Mouse (Mus musculus): ENCODE data around the gene Isyna1.

DNA sequence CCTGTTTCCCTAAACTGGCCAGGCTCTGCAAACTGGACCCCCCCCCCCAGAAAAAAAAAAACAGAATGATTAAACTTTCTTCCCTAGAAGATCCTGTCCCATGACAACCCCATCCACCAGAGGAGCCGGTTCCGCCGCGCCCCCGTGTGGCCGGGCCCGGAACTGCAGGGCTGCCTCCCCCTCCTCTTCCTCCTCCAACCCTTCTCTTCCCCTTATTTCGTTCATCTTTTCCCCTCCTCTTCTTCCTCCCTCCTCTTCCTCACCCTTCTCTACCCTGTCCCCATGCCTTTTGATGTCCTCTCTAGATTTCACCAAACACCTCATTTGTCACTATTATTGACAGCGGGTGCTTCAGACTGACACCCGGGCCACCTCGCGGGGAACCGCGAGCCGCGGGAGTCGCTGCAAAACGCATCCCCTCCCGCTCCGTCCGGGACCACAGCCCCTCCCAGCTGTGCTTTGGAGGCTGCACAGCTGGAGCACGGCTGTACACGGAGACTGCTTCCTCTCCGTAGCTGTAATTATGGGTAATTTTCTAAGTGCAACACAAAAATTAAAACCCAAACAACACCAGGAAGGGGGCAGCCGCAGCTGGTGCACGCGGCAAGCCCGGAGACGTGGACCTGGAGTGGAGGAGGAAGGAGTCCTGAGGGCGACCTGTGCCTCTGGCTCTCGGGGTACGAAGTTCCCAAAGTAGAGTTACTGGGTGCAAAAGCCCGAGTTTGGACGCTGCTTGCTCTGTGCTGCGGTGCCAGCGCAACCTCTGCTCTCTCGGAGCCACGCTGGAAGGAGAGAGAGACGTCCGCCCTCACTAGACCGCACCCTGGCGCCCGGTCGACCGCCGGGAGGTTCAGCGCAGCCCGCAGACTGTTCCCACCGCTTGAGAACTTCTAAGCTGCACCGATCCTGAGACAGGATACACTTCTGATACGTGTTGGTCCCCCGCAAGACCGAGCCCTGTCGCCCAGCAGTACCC is 16.9 kb downstream of the Isyna1 start:
- TF ChIP-seq CTCF (IDR thresholded peaks at IDR 0.05; ENCODE audit: insufficient read depth, low read length): peak; percentile 61
- TF ChIP-seq POLR2A (IDR thresholded peaks at IDR 0.05; ENCODE audit: borderline replicate concordance, extremely low read depth, low read depth, low read length): peak; percentile 33; the same call in 1 of the 2 replicates
